Mouse (Mus musculus) midbrain, embryonic 11.5 days (tissue): ENCODE data around the gene Susd6. TPM values are rescaled to one million over a fixed set of nuclear protein-coding genes. Genes with fewer than 3 reads are reported as not detected.

Source experiments
- ATAC-seq: fragments of 200-750 bp; cut with Nextera tagmentation; 2 replicates; pipeline ENCODE4 v1.8.0; 2017; ENCODE audit warnings: moderate TSS enrichment, moderate library complexity; ENCODE audit not compliant: low FRiP score
- DNase-seq: peaks from one replicate; pipeline ENCODE4 v3.0.0; 2015; ENCODE audit warnings: low spot score; ENCODE audit errors: missing footprints
- H3K27ac ChIP-seq: fragments of 300-500 bp; sonication (generic); 2 replicates; pipeline ENCODE4 v1.5.1; 2014; ENCODE audit warnings: low read depth, low read length
- H3K27me3 ChIP-seq: fragments of 300-500 bp; sonication (generic); 2 replicates; pipeline ENCODE4 v1.6.1; 2014; ENCODE audit warnings: mild to moderate bottlenecking, low read length, moderate library complexity, mixed read lengths; ENCODE audit not compliant: control insufficient read depth, insufficient read depth
- H3K36me3 ChIP-seq: fragments of 300-500 bp; sonication (generic); 2 replicates; pipeline ENCODE4 v1.6.1; 2014; ENCODE audit warnings: mild to moderate bottlenecking, low read length, moderate library complexity, mixed read lengths; ENCODE audit not compliant: control insufficient read depth, insufficient read depth
- H3K4me1 ChIP-seq: fragments of 300-500 bp; sonication (generic); 2 replicates; pipeline ENCODE4 v1.6.1; 2014; ENCODE audit warnings: low read length; ENCODE audit not compliant: control insufficient read depth, insufficient read depth
- H3K4me2 ChIP-seq: fragments of 300-500 bp; sonication (generic); 2 replicates; pipeline ENCODE4 v1.6.1; 2014; ENCODE audit warnings: mild to moderate bottlenecking, moderate library complexity
- H3K4me3 ChIP-seq: fragments of 300-500 bp; sonication (generic); 2 replicates; pipeline ENCODE4 v1.5.1; 2014; ENCODE audit warnings: low read depth, low read length
- H3K9ac ChIP-seq: fragments of 300-500 bp; sonication (generic); 2 replicates; pipeline ENCODE4 v1.6.1; 2014; ENCODE audit warnings: low read length
- H3K9me3 ChIP-seq: fragments of 300-500 bp; sonication (generic); 2 replicates; pipeline ENCODE4 v1.6.1; 2016; ENCODE audit warnings: low read length; ENCODE audit not compliant: control insufficient read depth
- WGBS: fragments of 180-500 bp; shearing (Covaris S2); extraction: QIAGEN DNeasy Blood & Tissue Kit; methylation state at CpG from one replicate; pipeline ENCODE4 v1.1.7; 2014; 5-methylcytosine and 5-hydroxymethylcytosine counted together
- polyA plus RNA-seq: library from polyadenylated mRNA; unstranded; fragments of >200 nt; fragmentation: Nextera tagmentation; extraction: Ambion mirVana; gene quantifications from 2 replicates; pipeline ENCODE4 v1.2.1, GENCODE M21; 2014

The Susd6 gene
- polyA plus RNA-seq, 1 experiment from 2014 or later, result 18.4 TPM

DNA sequence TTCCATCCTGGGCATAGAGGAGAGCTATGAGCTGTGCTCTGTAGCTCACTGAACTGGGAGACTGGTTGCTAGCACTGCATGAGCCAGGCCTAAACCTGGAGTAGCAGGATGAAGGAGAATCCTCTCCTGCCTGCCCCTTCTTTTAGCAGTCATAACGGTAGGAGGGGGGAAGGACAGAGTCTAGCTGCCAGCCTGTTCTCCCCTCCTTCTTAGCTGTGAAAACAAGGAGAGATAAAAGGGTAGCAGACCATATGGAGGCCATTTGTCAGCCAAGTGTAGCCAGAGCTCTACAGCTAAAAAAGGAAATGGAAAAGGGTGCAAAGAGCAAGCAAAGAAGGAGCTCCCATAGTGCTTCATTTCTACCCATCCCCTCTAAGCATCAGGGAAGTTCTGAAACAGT is 71.6 kb downstream of the Susd6 start:
- DNase-seq (no peak), ATAC-seq (no peak)
- Histone ChIP-seq H3K27ac (no peak overlapping the region), H3K9me3 (no peaks in the 10 kb centered on the region), H3K4me3 (no peak overlapping the region), H3K4me2 (no peak overlapping the region), H3K36me3 (no peaks in the 10 kb centered on the region), H3K9ac (no peak overlapping the region), H3K27me3 (no peaks in the 10 kb centered on the region), H3K4me1 (peaks cover 14% of the 10 kb centered on the region)
- WGBS, result 17% methylated on average over 1 of the region's 1 CpGs

DNA sequence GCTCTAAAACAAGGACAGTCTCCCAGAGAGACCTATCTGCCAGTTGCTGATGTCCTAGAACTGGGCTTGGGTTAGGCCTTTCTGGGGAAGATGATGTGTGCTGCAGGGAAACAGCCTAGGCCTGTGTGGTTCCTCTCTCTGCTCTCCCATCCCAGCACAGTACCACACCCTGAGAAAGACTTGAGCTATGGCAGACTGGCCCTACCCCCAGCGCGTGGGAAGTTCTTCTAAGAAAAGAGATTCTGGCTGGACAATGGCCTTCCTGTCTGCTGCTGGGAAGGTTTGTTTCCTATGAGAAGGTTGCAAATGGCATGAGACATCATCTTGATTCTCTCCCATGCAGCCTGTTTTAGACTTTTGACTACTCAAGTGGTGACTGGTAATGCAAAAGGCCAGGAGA is 73.1 kb downstream of the Susd6 start:
- ATAC-seq, result no peak
- H3K4me3 ChIP-seq, result no peak overlapping the region
- H3K9ac ChIP-seq, result no peak overlapping the region
- no peak overlapping the region for H3K27ac ChIP-seq
- no peak overlapping the region for H3K4me2 ChIP-seq
- no peaks in the 10 kb centered on the region for H3K27me3 ChIP-seq
- no peaks in the 10 kb centered on the region for H3K9me3 ChIP-seq
- WGBS, result 80% methylated on average over 2 of the region's 2 CpGs
- peaks cover 10% of the 10 kb centered on the region for H3K4me1 ChIP-seq
- no peak for DNase-seq
- H3K36me3 ChIP-seq, result no peaks in the 10 kb centered on the region

- 88% methylated on average over 4 of the region's 4 CpGs for WGBS
- DNase-seq, result peak; percentile 64
- Histone ChIP-seq H3K9ac (no peak overlapping the region), H3K4me3 (no peak overlapping the region), H3K9me3 (no peaks in the 10 kb centered on the region), H3K4me2 (no peak overlapping the region), H3K4me1 (peaks cover 5% of the 10 kb centered on the region; the same call in 1 of the 2 replicates), H3K36me3 (0 out of 2 replicates have a peak, but pooled peaks cover 2% of the 10 kb centered on the region), H3K27me3 (no peaks in the 10 kb centered on the region), H3K27ac (no peak overlapping the region)
- no peak for ATAC-seq
Measured at GRCm38 (mm10) chr12:80865175-80865574, 74.9 kb downstream of the Susd6 start.

DNA sequence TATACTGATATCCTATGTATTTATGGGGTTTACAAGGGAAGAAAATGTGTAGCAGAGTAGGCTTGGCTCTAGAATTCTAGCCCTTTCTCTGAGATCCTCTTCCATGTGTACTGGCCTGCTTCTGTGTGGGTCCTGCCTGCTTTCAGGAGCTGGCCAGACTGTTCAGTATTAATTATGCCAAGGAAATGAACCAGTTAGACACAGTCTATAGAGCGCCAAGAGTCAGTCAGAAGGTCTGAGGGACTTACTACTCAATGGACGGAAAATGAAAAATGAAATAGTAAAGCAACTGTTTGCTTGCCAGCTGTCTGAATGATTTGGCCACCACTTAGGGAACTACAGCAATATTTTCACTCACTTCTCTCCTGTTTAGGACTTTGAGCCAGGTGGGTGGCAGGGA is 75.7 kb downstream of the Susd6 start:
- Histone ChIP-seq H3K9me3 (no peaks in the 10 kb centered on the region), H3K4me3 (no peak overlapping the region), H3K27ac (no peak overlapping the region), H3K4me1 (peaks cover 5% of the 10 kb centered on the region; the same call in 1 of the 2 replicates), H3K36me3 (0 out of 2 replicates have a peak, but pooled peaks cover 2% of the 10 kb centered on the region), H3K27me3 (no peaks in the 10 kb centered on the region), H3K4me2 (no peak overlapping the region), H3K9ac (no peak overlapping the region)
- DNase-seq, result peak; percentile 57
- ATAC-seq, result no peak
- 92% methylated on average over 2 of the region's 2 CpGs for WGBS

- no peaks in the 10 kb centered on the region for H3K9me3 ChIP-seq
- H3K4me1 ChIP-seq, result no peaks in the 10 kb centered on the region
- H3K4me3 ChIP-seq, result no peak overlapping the region
- no peak overlapping the region for H3K9ac ChIP-seq
- no peak overlapping the region for H3K4me2 ChIP-seq
- DNase-seq, result peak; percentile 14
- H3K36me3 ChIP-seq, result 0 out of 2 replicates have a peak, but pooled peaks cover 2% of the 10 kb centered on the region
- H3K27ac ChIP-seq, result no peak overlapping the region
- no peak for ATAC-seq
- WGBS, result 84% methylated on average over 3 of the region's 3 CpGs
- H3K27me3 ChIP-seq, result no peaks in the 10 kb centered on the region
Measured at GRCm38 (mm10) chr12:80867083-80867482, 76.8 kb downstream of the Susd6 start.

GRCm38 (mm10) chr12:80868401-80868800 is 78.1 kb downstream of the Susd6 start:
- no peak overlapping the region for H3K4me2 ChIP-seq
- H3K4me3 ChIP-seq, result no peak overlapping the region
- H3K36me3 ChIP-seq, result 0 out of 2 replicates have a peak, but pooled peaks cover 2% of the 10 kb centered on the region
- H3K27me3 ChIP-seq, result no peaks in the 10 kb centered on the region
- DNase-seq, result peak; percentile 44
- no peak overlapping the region for H3K27ac ChIP-seq
- H3K9me3 ChIP-seq, result no peaks in the 10 kb centered on the region
- no peak for ATAC-seq
- H3K4me1 ChIP-seq, result no peaks in the 10 kb centered on the region
- WGBS, result 91% methylated on average over 7 of the region's 7 CpGs
- H3K9ac ChIP-seq, result no peak overlapping the region

- WGBS, result 92% methylated on average over 7 of the region's 7 CpGs
- peak; percentile 1 for DNase-seq
- H3K27me3 ChIP-seq, result no peaks in the 10 kb centered on the region
- H3K36me3 ChIP-seq, result 0 out of 2 replicates have a peak, but pooled peaks cover 3% of the 10 kb centered on the region
- no peaks in the 10 kb centered on the region for H3K9me3 ChIP-seq
- no peak overlapping the region for H3K4me3 ChIP-seq
- H3K27ac ChIP-seq, result no peak overlapping the region
- ATAC-seq, result no peak
- H3K9ac ChIP-seq, result no peak overlapping the region
- no peaks in the 10 kb centered on the region for H3K4me1 ChIP-seq
- H3K4me2 ChIP-seq, result no peak overlapping the region
Measured at GRCm38 (mm10) chr12:80877215-80878092, 87.1 kb downstream of the Susd6 start.

DNA sequence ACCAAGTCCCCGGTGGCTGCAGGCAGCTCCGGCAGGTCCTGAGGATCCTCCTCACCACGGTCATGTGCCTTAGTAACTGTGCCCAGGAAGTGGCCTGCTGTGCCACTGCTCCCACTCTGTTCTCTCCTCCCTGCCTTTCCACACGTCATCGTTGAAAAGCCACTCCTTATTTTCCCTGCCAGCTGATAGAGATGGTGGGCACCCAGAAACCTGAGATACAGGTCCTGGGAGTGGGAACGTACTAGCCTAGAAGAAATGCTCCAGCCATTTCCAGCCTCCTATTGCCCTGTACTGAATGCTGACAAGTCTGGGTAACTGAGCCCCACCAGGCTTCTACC is 87.8 kb downstream of the Susd6 start:
- H3K9me3 ChIP-seq, result no peaks in the 10 kb centered on the region
- no peaks in the 10 kb centered on the region for H3K27me3 ChIP-seq
- ATAC-seq, result no peak
- no peaks in the 10 kb centered on the region for H3K4me1 ChIP-seq
- 0 out of 2 replicates have a peak, but pooled peaks cover 3% of the 10 kb centered on the region for H3K36me3 ChIP-seq
- DNase-seq, result no peak
- no peak overlapping the region for H3K4me2 ChIP-seq
- 93% methylated on average over 6 of the region's 6 CpGs for WGBS
- no peak overlapping the region for H3K4me3 ChIP-seq
- no peak overlapping the region for H3K27ac ChIP-seq
- H3K9ac ChIP-seq, result no peak overlapping the region

GRCm38 (mm10) chr12:80878653-80879052 is 88.3 kb downstream of the Susd6 start:
- H3K9ac ChIP-seq, result no peak overlapping the region
- H3K27ac ChIP-seq, result no peak overlapping the region
- H3K4me3 ChIP-seq, result no peak overlapping the region
- WGBS, result 76% methylated on average over 3 of the region's 3 CpGs
- no peaks in the 10 kb centered on the region for H3K27me3 ChIP-seq
- H3K4me2 ChIP-seq, result no peak overlapping the region
- H3K4me1 ChIP-seq, result no peaks in the 10 kb centered on the region
- peak; percentile 62 for DNase-seq
- ATAC-seq, result no peak
- H3K36me3 ChIP-seq, result 0 out of 2 replicates have a peak, but pooled peaks cover 3% of the 10 kb centered on the region
- no peaks in the 10 kb centered on the region for H3K9me3 ChIP-seq
